Mouse (Mus musculus): ENCODE results near the gene Fam178b. TPM values are rescaled to one million over a fixed set of nuclear protein-coding genes. Genes with fewer than 3 reads are reported as not detected.
"Not testable (repeated sequence)": the region's sequence is repeated elsewhere in the genome, so short reads cannot be mapped to it uniquely, and the experiment has no call there.

Fam178b gene
- polyA plus RNA-seq, 1 experiment from 2014 or later: not detected

DNA sequence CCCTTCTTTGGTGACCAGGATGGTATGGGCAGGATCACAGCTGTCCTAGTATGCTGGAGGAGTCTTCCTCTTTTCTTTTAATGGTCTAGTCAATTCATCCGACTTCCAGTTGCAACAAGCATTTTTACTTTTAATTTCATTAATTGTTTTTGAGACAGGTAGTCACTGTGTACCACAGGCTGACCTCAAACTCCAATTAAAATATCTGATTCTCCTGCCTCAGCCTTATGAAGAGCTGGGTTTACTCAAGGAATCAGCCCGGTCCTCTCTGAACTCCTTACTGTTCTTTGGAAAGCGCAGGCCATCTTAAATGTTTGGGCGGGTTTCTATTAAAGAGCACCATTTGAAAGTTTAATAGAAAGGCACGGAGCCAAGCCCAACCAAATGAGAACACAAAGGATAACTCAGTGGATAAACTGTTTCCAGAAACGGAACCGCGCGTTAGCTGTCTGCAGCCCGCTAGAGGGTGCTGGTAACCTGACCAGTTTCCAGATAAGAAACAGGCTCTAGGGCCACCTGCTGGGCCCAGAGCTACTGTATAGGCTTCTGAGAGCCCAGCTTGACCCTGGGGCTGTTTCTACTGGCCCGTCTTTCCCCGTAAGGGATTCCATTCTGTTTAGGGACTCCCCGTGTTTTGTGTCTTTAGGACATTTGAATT is 956 bp upstream of the Fam178b start:
- H3K9ac ChIP-seq (replicated peaks; ENCODE audit: low read depth, low read length): no peak overlapping the region
- no peak overlapping the region for H3K4me2 ChIP-seq (ENCODE audit: low read depth, low read length)
- H3K27ac ChIP-seq (ENCODE audit: low read depth, low read length): no peak overlapping the region
- 13% methylated on average over 13 of the region's 13 CpGs for WGBS
- peak; percentile 80 for ATAC-seq (ENCODE audit: low read depth)
- no peaks in the 10 kb centered on the region for H3K4me1 ChIP-seq (ENCODE audit: control insufficient read depth, insufficient read depth, low read length)
- no peaks in the 10 kb centered on the region for H3K27me3 ChIP-seq (ENCODE audit: control insufficient read depth, insufficient read depth, low read length)
- no peaks in the 10 kb centered on the region for H3K36me3 ChIP-seq (ENCODE audit: control insufficient read depth, insufficient read depth, low read length)
- no peaks in the 10 kb centered on the region for H3K9me3 ChIP-seq (ENCODE audit: control insufficient read depth, low read length)
- no peak overlapping the region for H3K4me3 ChIP-seq (ENCODE audit: low read depth, low read length)

DNA sequence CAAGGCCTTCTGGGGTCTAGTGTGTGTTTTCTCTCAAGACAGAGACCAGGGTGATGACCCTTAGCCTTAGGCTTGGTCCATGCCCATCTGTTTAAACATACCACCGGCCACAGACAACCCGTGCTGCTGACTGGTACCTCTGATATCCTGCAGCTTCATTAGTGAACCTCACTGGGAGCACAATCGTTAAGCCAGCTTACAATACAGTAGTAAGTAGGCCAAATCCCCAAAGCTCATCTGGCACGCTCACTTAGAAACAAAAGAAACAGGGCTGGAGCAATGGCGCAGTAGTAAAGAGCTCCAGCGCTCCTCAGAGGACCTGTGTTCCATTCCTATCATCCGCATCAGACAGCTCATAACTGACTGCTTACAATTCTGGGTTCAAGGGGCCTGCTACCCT is 2.1 kb downstream of the Fam178b start:
- Histone ChIP-seq H3K4me3 (ENCODE audit: low read depth, low read length) (no peak overlapping the region), H3K9ac (replicated peaks; ENCODE audit: low read depth, low read length) (no peak overlapping the region), H3K9me3 (ENCODE audit: control insufficient read depth, low read length) (no peaks in the 10 kb centered on the region), H3K4me1 (ENCODE audit: control insufficient read depth, insufficient read depth, low read length) (no peaks in the 10 kb centered on the region), H3K4me2 (ENCODE audit: low read depth, low read length) (no peak overlapping the region), H3K36me3 (ENCODE audit: control insufficient read depth, insufficient read depth, low read length) (no peaks in the 10 kb centered on the region), H3K27me3 (ENCODE audit: control insufficient read depth, insufficient read depth, low read length) (no peaks in the 10 kb centered on the region), H3K27ac (ENCODE audit: low read depth, low read length) (no peak overlapping the region)
- ATAC-seq (ENCODE audit: low read depth): no peak
- 72% methylated on average over 7 of the region's 7 CpGs for WGBS

DNA sequence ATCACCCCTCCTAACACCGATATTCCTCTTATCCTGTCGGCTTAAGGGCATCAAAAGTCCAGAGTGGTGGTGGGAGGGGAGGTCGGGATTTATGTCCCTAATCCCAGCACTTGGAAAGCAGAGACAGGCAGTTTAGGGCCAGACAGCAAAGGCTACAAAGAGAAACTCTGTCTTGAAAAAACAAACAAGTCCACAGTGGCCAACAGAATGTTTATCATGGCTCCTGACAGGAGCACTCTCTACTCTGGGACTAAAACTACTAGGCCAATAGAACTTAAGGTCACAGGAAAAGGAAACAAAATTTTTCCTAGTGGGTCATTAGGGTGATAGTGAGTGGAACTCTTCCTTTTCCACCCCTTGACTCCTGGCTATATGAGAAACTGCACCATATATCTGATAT is 8.0 kb downstream of the Fam178b start:
- Histone ChIP-seq H3K27ac (ENCODE audit: low read depth, low read length) (no peak overlapping the region), H3K4me2 (ENCODE audit: low read depth, low read length) (no peak overlapping the region), H3K9me3 (ENCODE audit: control insufficient read depth, low read length) (no peaks in the 10 kb centered on the region), H3K36me3 (ENCODE audit: control insufficient read depth, insufficient read depth, low read length) (no peaks in the 10 kb centered on the region), H3K4me3 (ENCODE audit: low read depth, low read length) (no peak overlapping the region), H3K9ac (replicated peaks; ENCODE audit: low read depth, low read length) (no peak overlapping the region), H3K27me3 (ENCODE audit: control insufficient read depth, insufficient read depth, low read length) (no peaks in the 10 kb centered on the region), H3K4me1 (ENCODE audit: control insufficient read depth, insufficient read depth, low read length) (no peaks in the 10 kb centered on the region)
- WGBS: 63% methylated on average over 3 of the region's 3 CpGs
- no peak for ATAC-seq (ENCODE audit: low read depth)

DNA sequence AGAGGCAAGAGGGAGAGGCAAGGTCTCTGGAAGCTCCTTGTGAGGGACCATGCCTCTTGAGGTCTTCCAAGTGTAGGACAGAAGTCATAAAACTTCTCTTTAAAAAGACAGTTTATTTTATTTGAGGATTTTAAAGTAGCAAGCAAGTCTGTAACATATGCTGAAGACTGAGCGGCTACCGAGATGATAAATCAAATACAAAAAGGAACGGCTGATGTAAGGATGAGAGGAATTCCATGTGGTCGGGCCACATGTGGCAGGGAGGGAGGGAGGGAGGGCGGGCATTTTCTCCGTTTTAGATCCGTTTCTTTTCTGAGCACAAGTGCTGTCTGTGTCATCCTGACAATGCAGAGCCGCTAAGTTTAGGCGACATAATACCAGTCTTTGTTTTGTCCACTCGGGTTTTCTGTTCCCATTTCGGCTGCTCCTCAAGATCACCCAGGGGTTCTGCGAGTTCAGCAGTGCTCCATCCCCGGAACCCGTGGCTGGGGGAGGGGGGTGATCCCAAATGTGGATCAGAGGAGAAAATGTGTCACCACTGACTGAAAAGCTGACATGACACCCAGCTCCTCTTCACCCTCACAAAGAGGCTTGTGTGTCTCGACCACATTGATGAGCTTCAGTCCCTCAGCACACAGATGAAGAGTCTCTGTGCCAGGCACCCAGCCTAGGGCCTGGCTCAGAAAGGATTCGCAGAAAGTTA is 10.2 kb downstream of the Fam178b start:
- whole genome bisulfite sequencing: 46% methylated on average over 16 of the region's 16 CpGs
- no peak overlapping the region for H3K4me2 ChIP-seq (ENCODE audit: low read depth, low read length)
- ATAC-seq (ENCODE audit: low read depth): no peak

DNA sequence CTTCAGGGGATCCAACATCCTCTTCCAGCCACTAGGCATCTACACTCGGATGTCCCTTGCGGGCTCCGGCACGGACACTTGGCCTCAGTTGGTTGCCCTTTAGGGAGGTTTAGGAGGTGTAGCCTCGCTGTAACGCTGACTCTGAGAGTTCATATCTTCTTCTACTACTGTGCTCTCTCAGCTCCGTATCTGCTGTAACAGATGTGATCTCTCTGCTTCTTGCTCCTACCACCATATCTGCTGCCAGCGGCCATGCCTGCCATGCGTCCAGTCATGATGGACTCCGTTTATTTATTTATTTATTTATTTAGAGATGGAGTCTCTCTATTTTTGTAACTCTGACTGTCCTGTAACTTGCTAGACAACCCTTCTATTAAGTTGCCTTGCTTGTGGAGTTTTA is 11.7 kb downstream of the Fam178b start:
- WGBS: 93% methylated on average over 10 of the region's 10 CpGs
- H3K27ac ChIP-seq (ENCODE audit: low read depth, low read length): no peak overlapping the region

More for the DNA sequence above, 10.2 kb downstream of the Fam178b start:
- Histone ChIP-seq H3K9ac (replicated peaks; ENCODE audit: low read depth, low read length) (no peak overlapping the region), H3K27me3 (ENCODE audit: control insufficient read depth, insufficient read depth, low read length) (no peaks in the 10 kb centered on the region), H3K4me1 (ENCODE audit: control insufficient read depth, insufficient read depth, low read length) (no peaks in the 10 kb centered on the region), H3K9me3 (ENCODE audit: control insufficient read depth, low read length) (no peaks in the 10 kb centered on the region), H3K27ac (ENCODE audit: low read depth, low read length) (no peak overlapping the region), H3K4me3 (ENCODE audit: low read depth, low read length) (no peak overlapping the region), H3K36me3 (ENCODE audit: control insufficient read depth, insufficient read depth, low read length) (no peaks in the 10 kb centered on the region)

DNA sequence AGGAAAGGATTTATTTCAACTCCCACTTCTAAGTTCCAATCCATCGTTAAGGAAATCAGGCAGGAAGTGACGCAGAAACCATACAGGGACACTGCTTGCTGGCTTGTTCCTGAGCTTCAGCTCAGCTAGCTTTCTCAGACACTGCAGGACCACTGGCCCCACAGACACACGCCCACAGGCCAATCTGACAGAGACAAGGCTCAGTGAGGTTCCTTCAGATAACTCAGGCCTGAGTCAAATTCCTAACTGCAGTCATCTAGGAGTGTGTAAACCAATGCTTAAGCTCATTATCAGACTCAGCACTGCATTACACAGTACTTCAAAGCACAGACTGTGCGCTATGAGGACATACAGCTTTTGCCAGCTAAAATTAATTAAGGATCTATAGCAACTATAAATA is 12.7 kb downstream of the Fam178b start:
- no peak overlapping the region for H3K4me2 ChIP-seq (ENCODE audit: low read depth, low read length)
- WGBS: 77% methylated on average over 4 of the region's 4 CpGs
- no peak overlapping the region for H3K4me3 ChIP-seq (ENCODE audit: low read depth, low read length)
- H3K27ac ChIP-seq (ENCODE audit: low read depth, low read length): no peak overlapping the region
- H3K4me1 ChIP-seq (ENCODE audit: control insufficient read depth, insufficient read depth, low read length): no peaks in the 10 kb centered on the region
- no peaks in the 10 kb centered on the region for H3K36me3 ChIP-seq (ENCODE audit: control insufficient read depth, insufficient read depth, low read length)
- H3K9ac ChIP-seq (replicated peaks; ENCODE audit: low read depth, low read length): no peak overlapping the region
- no peaks in the 10 kb centered on the region for H3K9me3 ChIP-seq (ENCODE audit: control insufficient read depth, low read length)
- no peak for ATAC-seq (ENCODE audit: low read depth)
- no peaks in the 10 kb centered on the region for H3K27me3 ChIP-seq (ENCODE audit: control insufficient read depth, insufficient read depth, low read length)

More for the DNA sequence above, 11.7 kb downstream of the Fam178b start:
- H3K9ac ChIP-seq (replicated peaks; ENCODE audit: low read depth, low read length): no peak overlapping the region
- ATAC-seq (ENCODE audit: low read depth): no peak
- no peak overlapping the region for H3K4me3 ChIP-seq (ENCODE audit: low read depth, low read length)
- no peaks in the 10 kb centered on the region for H3K27me3 ChIP-seq (ENCODE audit: control insufficient read depth, insufficient read depth, low read length)
- H3K4me1 ChIP-seq (ENCODE audit: control insufficient read depth, insufficient read depth, low read length): no peaks in the 10 kb centered on the region
- no peak overlapping the region for H3K4me2 ChIP-seq (ENCODE audit: low read depth, low read length)
- no peaks in the 10 kb centered on the region for H3K36me3 ChIP-seq (ENCODE audit: control insufficient read depth, insufficient read depth, low read length)
- H3K9me3 ChIP-seq (ENCODE audit: control insufficient read depth, low read length): no peaks in the 10 kb centered on the region

DNA sequence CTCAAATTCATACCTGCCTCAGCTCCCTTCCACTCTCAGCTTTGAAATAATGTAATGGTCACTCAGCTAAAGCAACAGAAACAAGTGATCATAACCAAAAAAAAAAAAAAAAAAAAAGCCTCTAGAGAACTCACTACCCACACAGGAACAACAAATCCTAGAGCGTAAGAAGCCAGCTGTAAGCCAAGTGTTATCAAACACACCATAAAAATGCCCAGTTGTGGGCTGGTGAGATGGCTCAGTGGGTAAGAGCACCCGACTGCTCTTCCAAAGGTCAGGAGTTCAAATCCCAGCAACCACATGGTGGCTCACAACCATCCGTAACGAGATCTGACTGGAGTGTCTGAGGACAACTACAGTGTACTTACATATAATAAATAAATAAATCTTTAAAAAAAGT is 15.0 kb downstream of the Fam178b start:
- 71% methylated on average over 4 of the region's 4 CpGs for WGBS
- H3K9me3 ChIP-seq (ENCODE audit: control insufficient read depth, low read length); H3K9ac ChIP-seq (replicated peaks; ENCODE audit: low read depth, low read length); ATAC-seq (ENCODE audit: low read depth); H3K4me2 ChIP-seq (ENCODE audit: low read depth, low read length); H3K27ac ChIP-seq (ENCODE audit: low read depth, low read length); H3K27me3 ChIP-seq (ENCODE audit: control insufficient read depth, insufficient read depth, low read length); H3K4me3 ChIP-seq (ENCODE audit: low read depth, low read length); H3K4me1 ChIP-seq (ENCODE audit: control insufficient read depth, insufficient read depth, low read length); H3K36me3 ChIP-seq (ENCODE audit: control insufficient read depth, insufficient read depth, low read length): not testable (repeated sequence)

DNA sequence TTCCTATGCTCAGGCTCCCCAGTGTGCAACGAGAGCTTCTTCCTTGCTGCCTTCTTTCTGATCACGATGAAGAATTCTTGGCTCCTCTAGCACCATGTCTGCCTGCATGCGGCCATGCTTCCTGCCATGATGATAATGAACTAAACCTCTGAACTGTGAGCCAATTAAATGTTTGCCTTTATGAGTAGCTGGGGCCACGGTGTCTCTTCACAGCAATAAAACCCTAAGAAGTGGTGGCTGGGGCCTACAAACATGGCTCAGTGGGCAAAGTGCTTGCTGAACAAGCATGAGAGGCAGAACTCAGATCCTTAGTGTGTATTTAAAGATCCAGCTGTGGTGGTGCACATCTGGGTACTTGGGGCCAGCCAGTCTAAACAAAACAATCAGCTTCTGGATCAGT is 17.0 kb downstream of the Fam178b start:
- 60% methylated on average over 4 of the region's 4 CpGs for WGBS
- Histone ChIP-seq H3K36me3 (ENCODE audit: control insufficient read depth, insufficient read depth, low read length) (no peaks in the 10 kb centered on the region), H3K27me3 (ENCODE audit: control insufficient read depth, insufficient read depth, low read length) (no peaks in the 10 kb centered on the region), H3K4me3 (ENCODE audit: low read depth, low read length) (no peak overlapping the region), H3K4me1 (ENCODE audit: control insufficient read depth, insufficient read depth, low read length) (no peaks in the 10 kb centered on the region), H3K9ac (replicated peaks; ENCODE audit: low read depth, low read length) (no peak overlapping the region), H3K4me2 (ENCODE audit: low read depth, low read length) (no peak overlapping the region), H3K9me3 (ENCODE audit: control insufficient read depth, low read length) (no peaks in the 10 kb centered on the region), H3K27ac (ENCODE audit: low read depth, low read length) (no peak overlapping the region)
- ATAC-seq (ENCODE audit: low read depth): no peak

DNA sequence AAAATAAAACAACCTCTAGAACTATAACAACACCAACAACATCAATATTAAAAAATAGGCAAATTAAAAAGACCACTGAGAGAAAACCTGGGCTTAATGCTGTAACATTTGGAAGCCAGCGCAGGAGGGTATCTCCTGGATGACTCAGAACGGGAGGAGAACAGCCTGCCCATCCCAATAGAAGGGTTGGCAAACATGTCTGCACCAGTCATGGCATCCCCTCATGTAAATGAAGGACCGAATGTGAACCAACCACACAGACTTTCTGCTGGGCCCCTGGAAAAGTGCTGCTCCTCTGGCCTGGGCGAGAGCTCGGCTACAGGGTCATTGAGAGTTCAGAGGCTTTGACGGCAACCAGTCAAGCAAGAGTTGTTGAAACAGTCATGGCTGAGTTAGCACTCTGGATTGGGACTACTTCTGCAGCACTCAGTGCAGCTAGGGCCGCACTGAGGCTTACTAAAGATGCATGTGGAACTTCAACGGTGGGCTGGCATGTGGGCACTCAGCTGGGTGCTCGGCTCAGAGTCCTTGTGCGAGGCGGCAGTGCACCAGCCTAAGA is 17.7 kb downstream of the Fam178b start:
- Histone ChIP-seq H3K4me1 (ENCODE audit: control insufficient read depth, insufficient read depth, low read length) (no peaks in the 10 kb centered on the region), H3K4me3 (ENCODE audit: low read depth, low read length) (no peak overlapping the region), H3K4me2 (ENCODE audit: low read depth, low read length) (no peak overlapping the region), H3K27me3 (ENCODE audit: control insufficient read depth, insufficient read depth, low read length) (no peaks in the 10 kb centered on the region), H3K27ac (ENCODE audit: low read depth, low read length) (no peak overlapping the region), H3K36me3 (ENCODE audit: control insufficient read depth, insufficient read depth, low read length) (no peaks in the 10 kb centered on the region), H3K9ac (replicated peaks; ENCODE audit: low read depth, low read length) (no peak overlapping the region), H3K9me3 (ENCODE audit: control insufficient read depth, low read length) (no peaks in the 10 kb centered on the region)
- WGBS: 63% methylated on average over 11 of the region's 11 CpGs
- no peak for ATAC-seq (ENCODE audit: low read depth)

All from neural tube, embryonic 14.5 days (tissue).